Mouse (Mus musculus): ENCODE measurements around the gene Gm20388. TPM values are rescaled to one million over a fixed set of nuclear protein-coding genes. Genes with fewer than 3 reads are reported as not detected.

The Gm20388 gene
- total RNA-seq, 2 experiments from 2014 or later, result 18.6 TPM; not detected in 1

- peak; percentile 58 to 61 for DNase-seq (ENCODE audit: low spot score in 2 of 2)
- intact Hi-C loops (cut with DNase I), result loop anchor here (2.0 kb wide), 1 partner anchor 176 kb away; no protein-coding TSS in a partner anchor
Observed at GRCm38 (mm10) chr8:121906542-121907512, 1996.2 kb downstream of the Gm20388 start.

GRCm38 (mm10) chr8:121907587-121908248 is 1997.1 kb downstream of the Gm20388 start, which contains the start of gene Slc7a5:
Gene Slc7a5 (minus strand): TSS chr8:121907694.
- DNase-seq (ENCODE audit: low spot score in 2 of 2), result peak; percentile 97
- intact Hi-C loops (cut with DNase I), result loop anchor here (2.0 kb wide), 1 partner anchor 177 kb away; no protein-coding TSS in a partner anchor

GRCm38 (mm10) chr8:121908378-121909147 is 1997.9 kb downstream of the Gm20388 start:
- intact Hi-C loops (cut with DNase I), result loop anchor here (1.0 kb wide), 2 partner anchors 34 to 57 kb away; no protein-coding TSS in a partner anchor
- DNase-seq (ENCODE audit: low spot score in 2 of 2), result no peak

- intact Hi-C loops (cut with DNase I), result loop anchor here (1.0 kb wide), 2 partner anchors 35 to 58 kb away; no protein-coding TSS in a partner anchor
- DNase-seq (ENCODE audit: low spot score in 2 of 2), result no peak
Observed at GRCm38 (mm10) chr8:121909148-121909541, 1998.5 kb downstream of the Gm20388 start.

GRCm38 (mm10) chr8:121909663-121910062 is 1999.0 kb downstream of the Gm20388 start:
- intact Hi-C loops (cut with DNase I), result loop anchor here (1.0 kb wide), 2 partner anchors 35 to 58 kb away; no protein-coding TSS in a partner anchor

GRCm38 (mm10) chr8:121911400-121911799 is 2000.8 kb downstream of the Gm20388 start:
- intact Hi-C loops (cut with DNase I), result no loop called here

More at GRCm38 (mm10) chr8:121909663-121910062, 1999.0 kb downstream of the Gm20388 start:
- DNase-seq (ENCODE audit: low spot score in 2 of 2), result peak; percentile 68 to 81

GRCm38 (mm10) chr8:121911987-121912386 is 2001.3 kb downstream of the Gm20388 start:
- intact Hi-C loops (cut with DNase I), result no loop called here
- no peak for DNase-seq (ENCODE audit: low spot score in 2 of 2)

More at GRCm38 (mm10) chr8:121911400-121911799, 2000.8 kb downstream of the Gm20388 start:
- no peak for DNase-seq (ENCODE audit: low spot score in 2 of 2)

- DNase-seq (ENCODE audit: low spot score in 2 of 2), result no peak
- intact Hi-C loops (cut with DNase I), result no loop called here
Observed at GRCm38 (mm10) chr8:121912831-121913230, 2002.2 kb downstream of the Gm20388 start.

GRCm38 (mm10) chr8:121913378-121913777 is 2002.7 kb downstream of the Gm20388 start:
- intact Hi-C loops (cut with DNase I), result no loop called here
- no peak for DNase-seq (ENCODE audit: low spot score in 2 of 2)

GRCm38 (mm10) chr8:121919158-121919557 is 2008.5 kb downstream of the Gm20388 start:
- DNase-seq (ENCODE audit: low spot score in 2 of 2), result no peak
- intact Hi-C loops (cut with DNase I), result no loop called here

- no peak for DNase-seq (ENCODE audit: low spot score in 2 of 2)
- intact Hi-C loops (cut with DNase I), result loop anchor here (5.0 kb wide), 1 partner anchor 202 kb away; no protein-coding TSS in a partner anchor
Observed at GRCm38 (mm10) chr8:121919731-121920130, 2009.1 kb downstream of the Gm20388 start.

- DNase-seq (ENCODE audit: low spot score in 2 of 2), result no peak
- intact Hi-C loops (cut with DNase I), result loop anchor here (5.0 kb wide), 1 partner anchor 204 kb away; no protein-coding TSS in a partner anchor
Observed at GRCm38 (mm10) chr8:121921582-121921981, 2010.9 kb downstream of the Gm20388 start.

- intact Hi-C loops (cut with DNase I), result loop anchor here (5.0 kb wide), 1 partner anchor 205 kb away; no protein-coding TSS in a partner anchor
- no peak for DNase-seq (ENCODE audit: low spot score in 2 of 2)
Observed at GRCm38 (mm10) chr8:121922101-121922500, 2011.5 kb downstream of the Gm20388 start.

GRCm38 (mm10) chr8:121924681-121925080 is 2014.0 kb downstream of the Gm20388 start:
- intact Hi-C loops (cut with DNase I), result loop anchor here (5.0 kb wide), 1 partner anchor 207 kb away; no protein-coding TSS in a partner anchor
- no peak for DNase-seq (ENCODE audit: low spot score in 2 of 2)

GRCm38 (mm10) chr8:121925624-121926023 is 2015.0 kb downstream of the Gm20388 start:
- intact Hi-C loops (cut with DNase I), result no loop called here
- peak; percentile 86 to 87 for DNase-seq (ENCODE audit: low spot score in 2 of 2)

GRCm38 (mm10) chr8:121926266-121926665 is 2015.6 kb downstream of the Gm20388 start:
- intact Hi-C loops (cut with DNase I), result no loop called here
- DNase-seq (ENCODE audit: low spot score in 2 of 2), result no peak

GRCm38 (mm10) chr8:121927316-121927715 is 2016.7 kb downstream of the Gm20388 start:
- intact Hi-C loops (cut with DNase I), result no loop called here

GRCm38 (mm10) chr8:121930047-121930446 is 2019.4 kb downstream of the Gm20388 start:
- DNase-seq (ENCODE audit: low spot score in 2 of 2), result no peak
- intact Hi-C loops (cut with DNase I), result no loop called here

More at GRCm38 (mm10) chr8:121927316-121927715, 2016.7 kb downstream of the Gm20388 start:
- DNase-seq (ENCODE audit: low spot score in 2 of 2), result peak in 1 of 2 experiments; percentile 48

GRCm38 (mm10) chr8:121931571-121931970 is 2020.9 kb downstream of the Gm20388 start:
- DNase-seq (ENCODE audit: low spot score in 2 of 2), result no peak
- intact Hi-C loops (cut with DNase I), result no loop called here
